Mouse (Mus musculus) layer of hippocampus, adult 18-20 months (tissue): ENCODE measurements around the gene Fv1. TPM values are rescaled to one million over a fixed set of nuclear protein-coding genes. Genes with fewer than 3 reads are reported as not detected.
A peak's percentile ranks its signal among the peaks of the same experiment; 100 is the strongest.

Experiments used
- DNase-seq, 2 experiments: peaks; one replicate each; pipeline ENCODE4 v3.0.0; 2022; ENCODE audit warnings: low spot score in 2 of 2
- total RNA-seq, 2 experiments: library from RNA; stranded (reverse); gene quantifications; 2 replicates each; pipeline ENCODE4 v1.2.3; 2021

Gene Fv1
- total RNA-seq, 2 experiments from 2014 or later = 8.9 to 11.0 TPM

- no peak for DNase-seq
These were observed 14.3 kb downstream of the Fv1 start for GRCm38 (mm10) chr4:147883041-147883440.

- DNase-seq = no peak
These were observed 15.4 kb downstream of the Fv1 start for GRCm38 (mm10) chr4:147884138-147884537.

- no peak for DNase-seq
These were observed 17.4 kb downstream of the Fv1 start for GRCm38 (mm10) chr4:147886158-147886557.

- DNase-seq = no peak
These were observed 18.5 kb downstream of the Fv1 start for GRCm38 (mm10) chr4:147887277-147887676.

- DNase-seq = no peak
These were observed 19.5 kb downstream of the Fv1 start for GRCm38 (mm10) chr4:147888237-147888636.

- peak; percentile 33 to 74 for DNase-seq
These were observed 21.6 kb downstream of the Fv1 start for GRCm38 (mm10) chr4:147890341-147890740.

- DNase-seq = no peak
These were observed 27.1 kb downstream of the Fv1 start for GRCm38 (mm10) chr4:147895815-147896330.

- DNase-seq = no peak
These were observed 27.6 kb downstream of the Fv1 start for GRCm38 (mm10) chr4:147896411-147896810.

- DNase-seq = peak in 1 of 2 experiments; percentile 46
These were observed 28.6 kb downstream of the Fv1 start for GRCm38 (mm10) chr4:147897348-147897747.

GRCm38 (mm10) chr4:147900452-147900851 is 31.7 kb downstream of the Fv1 start:
- DNase-seq = no peak

- DNase-seq = no peak
These were observed 34.2 kb downstream of the Fv1 start for GRCm38 (mm10) chr4:147902906-147903500.

GRCm38 (mm10) chr4:147903601-147904000 is 34.8 kb downstream of the Fv1 start:
- no peak for DNase-seq

- DNase-seq = peak; percentile 87 to 95
These were observed 35.7 kb downstream of the Fv1 start, which contains the start of gene Mfn2 for GRCm38 (mm10) chr4:147904313-147905089. Gene Mfn2 (minus strand): TSS chr4:147904704.

- no peak for DNase-seq
These were observed 36.4 kb downstream of the Fv1 start for GRCm38 (mm10) chr4:147905090-147905659.

- no peak for DNase-seq
These were observed 37.5 kb downstream of the Fv1 start for GRCm38 (mm10) chr4:147906230-147906629.

GRCm38 (mm10) chr4:147909486-147909885 is 40.7 kb downstream of the Fv1 start:
- no peak for DNase-seq

GRCm38 (mm10) chr4:147918459-147919121 is 49.8 kb downstream of the Fv1 start:
- DNase-seq = peak in 1 of 2 experiments; percentile 62
